Comparison of ENCODE assay signal across 19 mouse cellular contexts in the genomic region with DNA sequence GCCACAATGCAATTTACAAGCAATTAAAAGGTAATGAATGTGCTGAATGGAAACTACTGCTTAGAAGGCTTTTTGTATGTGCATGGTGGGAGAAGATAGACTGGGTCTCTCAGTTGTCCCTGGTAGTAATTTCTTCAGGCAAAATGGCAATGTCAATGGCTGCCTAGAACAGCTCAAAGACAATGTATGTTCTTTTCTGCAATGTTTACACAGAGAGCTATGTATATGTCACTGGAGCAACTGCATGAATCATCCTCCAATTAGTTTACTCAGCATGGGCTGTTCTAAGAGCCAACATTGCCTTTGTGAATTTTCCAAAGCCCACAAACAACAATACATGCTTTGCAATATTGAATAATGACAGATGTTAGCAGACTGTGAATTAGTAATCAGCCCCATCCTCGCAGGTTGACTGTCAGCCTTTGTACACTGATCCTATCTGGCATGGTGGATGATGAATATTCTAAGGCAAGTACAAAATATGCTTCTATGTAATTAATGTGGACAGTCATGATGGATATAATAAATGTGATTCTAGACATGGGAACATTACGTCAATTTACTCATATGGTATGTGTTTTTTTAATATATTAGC.
A peak's percentile ranks its signal among the peaks of the same experiment; 100 is the strongest.
DNase-seq lines count a peak whose midpoint lies in the region; ATAC-seq and TF ChIP-seq lines count a peak whose summit lies in the region.
"Had no signal": no experiment of that assay in that cellular context is flagged by ENCODE, and none has a peak within 500 bp of the region (broad histone marks: within the 10 kb centered on the region; RNA-seq: fewer than 3 reads in every experiment).

No protein-coding gene starts in this region.

- no peak overlapping the region for H3K27ac ChIP-seq in hindbrain, embryonic 11.5 days (ENCODE audit: low read depth, low read length)
- no peak overlapping the region for H3K27ac ChIP-seq in hindbrain, embryonic 10.5 days
- no peak overlapping the region for H3K27ac ChIP-seq in forebrain, embryonic 15.5 days (replicated peaks)
- no peak overlapping the region for H3K27ac ChIP-seq in hindbrain, postnatal 0 days
- no peak overlapping the region for H3K27ac ChIP-seq in limb, embryonic 10.5 days
- no peak overlapping the region for H3K27ac ChIP-seq in heart, embryonic 11.5 days (ENCODE audit: low read depth, low read length)
- H3K27ac ChIP-seq: embryonic facial prominence, embryonic 12.5 days; heart, adult 2 months; limb, embryonic 12.5 days; liver, embryonic 12.5 days had no signal

- no peak overlapping the region for H3K9ac ChIP-seq in hindbrain, embryonic 11.5 days (ENCODE audit: low read depth, low read length)
- no peak overlapping the region for H3K9ac ChIP-seq in forebrain, embryonic 15.5 days (replicated peaks)
- H3K9ac ChIP-seq in hindbrain, postnatal 0 days (replicated peaks; ENCODE audit: low read length): no peak overlapping the region
- H3K9ac ChIP-seq in heart, embryonic 11.5 days (ENCODE audit: low read depth, low read length): no peak overlapping the region
- H3K9ac ChIP-seq: embryonic facial prominence, embryonic 12.5 days; limb, embryonic 12.5 days; liver, embryonic 12.5 days had no signal

- no peaks in the 10 kb centered on the region for H3K36me3 ChIP-seq in hindbrain, embryonic 11.5 days (ENCODE audit: control insufficient read depth, insufficient read depth, low read length)
- H3K36me3 ChIP-seq in hindbrain, embryonic 10.5 days: no peaks in the 10 kb centered on the region
- no peaks in the 10 kb centered on the region for H3K36me3 ChIP-seq in forebrain, embryonic 15.5 days
- H3K36me3 ChIP-seq in hindbrain, postnatal 0 days (ENCODE audit: insufficient read depth, low read length): no peaks in the 10 kb centered on the region
- no peaks in the 10 kb centered on the region for H3K36me3 ChIP-seq in limb, embryonic 10.5 days
- H3K36me3 ChIP-seq in heart, embryonic 11.5 days (ENCODE audit: control insufficient read depth, insufficient read depth, low read length): no peaks in the 10 kb centered on the region
- H3K36me3 ChIP-seq: embryonic facial prominence, embryonic 12.5 days; G1E; limb, embryonic 12.5 days; liver, embryonic 12.5 days had no signal

- 0 out of 2 replicates have a peak, but pooled peaks have one; percentile 27 for ATAC-seq in hindbrain, embryonic 11.5 days (ENCODE audit: low FRiP score)
- 0 out of 2 replicates have a peak, but pooled peaks have one; percentile 32 for ATAC-seq in forebrain, embryonic 15.5 days (replicated peaks)
- no peak for ATAC-seq in hindbrain, postnatal 0 days
- no peak for ATAC-seq in heart, embryonic 11.5 days (replicated peaks; ENCODE audit: insufficient number of reproducible peaks, low FRiP score, low TSS enrichment)
- ATAC-seq: intestine, embryonic 16.5 days; liver, embryonic 12.5 days had no signal

- no peak overlapping the region for H3K4me3 ChIP-seq in hindbrain, embryonic 11.5 days (ENCODE audit: low read depth, low read length)
- no peak overlapping the region for H3K4me3 ChIP-seq in hindbrain, embryonic 10.5 days
- H3K4me3 ChIP-seq in forebrain, embryonic 15.5 days: no peak overlapping the region
- no peak overlapping the region for H3K4me3 ChIP-seq in hindbrain, postnatal 0 days (ENCODE audit: low read length)
- no peak overlapping the region for H3K4me3 ChIP-seq in limb, embryonic 10.5 days
- H3K4me3 ChIP-seq in heart, embryonic 11.5 days (ENCODE audit: low read depth, low read length): no peak overlapping the region
- H3K4me3 ChIP-seq: embryonic facial prominence, embryonic 12.5 days; heart, adult 2 months; limb, embryonic 12.5 days; liver, embryonic 12.5 days had no signal

- no peak for DNase-seq in hindbrain, embryonic 11.5 days (ENCODE audit: low spot score)
- DNase-seq in hindbrain, embryonic 10.5 days (ENCODE audit: low spot score): no peak
- DNase-seq in brain, adult 2 months (ENCODE audit: low read depth, low spot score): peak; percentile 24
- peak; percentile 3 for DNase-seq in hindbrain, postnatal 0 days (ENCODE audit: low spot score)
- DNase-seq in limb, embryonic 10.5 days (ENCODE audit: low spot score): no peak
- DNase-seq in heart, adult 8-10 months (ENCODE audit: low spot score): no peak
- DNase-seq: cerebellum, adult 9-10 months; gastrocnemius, postnatal 14 days; heart, adult 2 months; lung, adult 2 months; right cerebral cortex, postnatal 14 days; spleen, adult 18-20 months had no signal

- no peaks in the 10 kb centered on the region for H3K9me3 ChIP-seq in hindbrain, embryonic 11.5 days (ENCODE audit: control insufficient read depth, low read length)
- H3K9me3 ChIP-seq in hindbrain, embryonic 10.5 days: no peaks in the 10 kb centered on the region
- no peaks in the 10 kb centered on the region for H3K9me3 ChIP-seq in forebrain, embryonic 15.5 days
- no peaks in the 10 kb centered on the region for H3K9me3 ChIP-seq in hindbrain, postnatal 0 days (ENCODE audit: low read length)
- H3K9me3 ChIP-seq in limb, embryonic 10.5 days (replicated peaks): no peaks in the 10 kb centered on the region
- H3K9me3 ChIP-seq in heart, embryonic 11.5 days (replicated peaks; ENCODE audit: control insufficient read depth, low read length): no peaks in the 10 kb centered on the region
- H3K9me3 ChIP-seq: embryonic facial prominence, embryonic 12.5 days; limb, embryonic 12.5 days; liver, embryonic 12.5 days had no signal

- TF ChIP-seq CTCF in hindbrain, postnatal 0 days (IDR thresholded peaks at IDR 0.05; ENCODE audit: low read depth): no peak

- H3K27me3 ChIP-seq in hindbrain, embryonic 11.5 days (ENCODE audit: control insufficient read depth, insufficient read depth, low read length): no peaks in the 10 kb centered on the region
- no peaks in the 10 kb centered on the region for H3K27me3 ChIP-seq in hindbrain, embryonic 10.5 days (ENCODE audit: insufficient read depth, poor library complexity, severe bottlenecking)
- H3K27me3 ChIP-seq in forebrain, embryonic 15.5 days: no peaks in the 10 kb centered on the region
- no peaks in the 10 kb centered on the region for H3K27me3 ChIP-seq in hindbrain, postnatal 0 days (ENCODE audit: insufficient read depth, low read length)
- no peaks in the 10 kb centered on the region for H3K27me3 ChIP-seq in limb, embryonic 10.5 days (ENCODE audit: low read depth, poor library complexity, severe bottlenecking)
- H3K27me3 ChIP-seq in heart, embryonic 11.5 days (ENCODE audit: control insufficient read depth, insufficient read depth, low read length): no peaks in the 10 kb centered on the region
- H3K27me3 ChIP-seq: embryonic facial prominence, embryonic 12.5 days; limb, embryonic 12.5 days; liver, embryonic 12.5 days had no signal

- 66% methylated on average over 2 of the region's 2 CpGs for WGBS in hindbrain, embryonic 11.5 days
- WGBS in hindbrain, embryonic 10.5 days: 83% methylated on average over 2 of the region's 2 CpGs
- 55% methylated on average over 2 of the region's 2 CpGs for WGBS in forebrain, embryonic 15.5 days
- WGBS in hindbrain, postnatal 0 days: 51% methylated on average over 2 of the region's 2 CpGs
- WGBS in limb, embryonic 10.5 days: 92% methylated on average over 2 of the region's 2 CpGs
- WGBS in heart, embryonic 11.5 days (ENCODE audit: insufficient replicate concordance): 92% methylated on average over 2 of the region's 2 CpGs

- H3K4me2 ChIP-seq in hindbrain, embryonic 11.5 days (replicated peaks; ENCODE audit: low read depth, low read length): no peak overlapping the region
- no peak overlapping the region for H3K4me2 ChIP-seq in forebrain, embryonic 15.5 days (replicated peaks)
- no peak overlapping the region for H3K4me2 ChIP-seq in hindbrain, postnatal 0 days (ENCODE audit: low read depth, low read length)
- H3K4me2 ChIP-seq in heart, embryonic 11.5 days: no peak overlapping the region
- H3K4me2 ChIP-seq: embryonic facial prominence, embryonic 12.5 days; limb, embryonic 12.5 days; liver, embryonic 12.5 days had no signal

- H3K4me1 ChIP-seq in hindbrain, embryonic 11.5 days (replicated peaks; ENCODE audit: control insufficient read depth, insufficient read depth, low read length): no peaks in the 10 kb centered on the region
- no peaks in the 10 kb centered on the region for H3K4me1 ChIP-seq in hindbrain, embryonic 10.5 days (replicated peaks)
- H3K4me1 ChIP-seq in forebrain, embryonic 15.5 days: 0 out of 2 replicates have a peak, but pooled peaks cover 4% of the 10 kb centered on the region
- no peaks in the 10 kb centered on the region for H3K4me1 ChIP-seq in hindbrain, postnatal 0 days (ENCODE audit: insufficient read depth, low read length)
- H3K4me1 ChIP-seq in limb, embryonic 10.5 days: no peaks in the 10 kb centered on the region
- H3K4me1 ChIP-seq in heart, embryonic 11.5 days (ENCODE audit: control insufficient read depth, insufficient read depth, low read length): no peaks in the 10 kb centered on the region
- H3K4me1 ChIP-seq: embryonic facial prominence, embryonic 12.5 days; limb, embryonic 12.5 days; liver, embryonic 12.5 days had no signal

Comparison
In these comparisons a context has a peak if more than half of its experiments do, and no peak if none do; other contexts are left out.
1. ATAC-seq: peak in hindbrain, embryonic 11.5 days (single experiment) and forebrain, embryonic 15.5 days (single experiment); none in hindbrain, postnatal 0 days (single experiment) and heart, embryonic 11.5 days (single experiment).
2. DNase-seq: peak in brain, adult 2 months (single experiment) and hindbrain, postnatal 0 days (single experiment); none in hindbrain, embryonic 11.5 days (single experiment), hindbrain, embryonic 10.5 days (single experiment), limb, embryonic 10.5 days (single experiment) and heart, adult 8-10 months (single experiment).